Mouse (Mus musculus) gastrocnemius, postnatal 14 days (tissue): Measurements from ENCODE around the gene Hnrnpul1. TPM values are rescaled to one million over a fixed set of nuclear protein-coding genes. Genes with fewer than 3 reads are reported as not detected.

ENCODE experiments used
- DNase-seq: peaks from one replicate; pipeline ENCODE4 v3.0.0; 2021; ENCODE audit warnings: mixed read lengths
- intact Hi-C: fragments of 180-260 bp; cut with DNase I; formaldehyde crosslinking; loops from one replicate; pipeline ENCODE4 v1.15.1; 2025; ENCODE audit warnings: low total_unique reads
- total RNA-seq, 2 experiments: library from RNA; stranded (reverse); gene quantifications; 2 replicates each; pipeline ENCODE4 v1.2.3; 2021

Hnrnpul1 gene
- total RNA-seq, 2 experiments from 2014 or later, result 67.9 to 69.5 TPM

DNA sequence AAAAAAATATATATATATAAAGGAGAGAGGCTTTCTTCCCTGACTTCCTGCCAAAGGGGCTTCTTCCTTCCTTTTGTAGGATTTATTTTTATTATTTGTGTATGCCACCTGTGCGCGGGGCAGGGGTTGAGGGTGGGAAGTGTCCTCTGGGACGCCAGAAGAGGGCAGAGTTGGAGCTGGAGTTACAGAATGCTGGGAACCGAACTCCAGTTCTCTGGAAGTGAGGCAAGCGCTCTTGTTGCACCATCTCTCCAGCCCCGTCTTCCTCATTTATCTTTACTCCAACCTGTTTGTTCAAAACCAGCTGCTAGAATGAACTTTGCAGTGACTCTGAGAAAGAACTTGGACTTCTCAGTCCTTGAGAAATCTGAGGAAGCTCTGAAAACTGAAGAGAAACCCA is 74.6 kb downstream of the Hnrnpul1 start:
- DNase-seq, result no peak
- intact Hi-C loops, result no loop called here

- intact Hi-C loops, result no loop called here
Measured at GRCm38 (mm10) chr7:25677013-25677412, 77.5 kb downstream of the Hnrnpul1 start.

DNA sequence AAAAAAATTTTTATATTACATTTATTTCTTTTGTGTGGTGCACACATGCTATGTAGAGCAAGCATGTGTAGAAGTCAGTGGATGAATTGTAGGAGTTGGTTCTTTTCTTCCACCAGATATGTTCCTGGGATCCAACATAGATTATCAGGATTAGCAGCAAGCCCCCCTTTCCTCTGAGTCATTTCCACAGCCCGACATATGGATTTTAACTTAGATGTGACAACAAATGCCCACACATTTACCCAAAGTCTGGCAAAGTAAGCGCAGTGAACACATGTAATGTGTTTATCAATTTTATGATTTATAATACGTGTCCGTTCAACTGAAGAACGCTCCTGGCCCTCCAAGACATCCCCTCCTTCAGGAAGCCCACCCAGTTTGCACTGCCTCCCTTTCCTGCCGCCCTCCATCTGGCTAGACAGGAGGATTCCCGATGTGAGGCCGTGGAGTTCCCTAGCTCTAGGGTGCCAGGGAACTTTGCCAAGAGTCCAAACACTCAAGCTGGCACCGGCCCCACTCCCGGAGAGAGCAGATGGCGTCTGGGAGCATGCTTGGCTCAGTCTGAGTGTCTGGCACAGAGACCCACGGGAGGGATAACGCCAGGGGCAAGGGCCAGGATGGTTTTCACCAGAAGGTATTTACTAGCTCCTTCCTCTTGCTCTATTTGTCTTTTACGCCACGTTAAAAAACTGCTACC is 78.3 kb downstream of the Hnrnpul1 start:
- intact Hi-C loops, result no loop called here
- peak; percentile 81 for DNase-seq

More at GRCm38 (mm10) chr7:25677013-25677412, 77.5 kb downstream of the Hnrnpul1 start:
- no peak for DNase-seq

- intact Hi-C loops, result no loop called here
- DNase-seq, result no peak
Measured at GRCm38 (mm10) chr7:25675405-25675804, 79.2 kb downstream of the Hnrnpul1 start.

- DNase-seq, result no peak
- intact Hi-C loops, result no loop called here
Measured at GRCm38 (mm10) chr7:25674719-25675300, 79.7 kb downstream of the Hnrnpul1 start, which contains the start of gene Tmem91. Gene Tmem91 (minus strand): TSS chr7:25675166.

- no peak for DNase-seq
- intact Hi-C loops, result no loop called here
Measured at GRCm38 (mm10) chr7:25674297-25674696, 80.3 kb downstream of the Hnrnpul1 start.

- intact Hi-C loops, result no loop called here
- DNase-seq, result no peak
Measured at GRCm38 (mm10) chr7:25672442-25672841, 82.1 kb downstream of the Hnrnpul1 start.

- intact Hi-C loops, result no loop called here
- no peak for DNase-seq
Measured at GRCm38 (mm10) chr7:25671686-25672085, 82.9 kb downstream of the Hnrnpul1 start.

Other genes with a start within 250 kb of the Hnrnpul1 start
- under 1 TPM; 0.43 to 0.60 TPM for gene Ceacam2, start 214.9 kb downstream of the Hnrnpul1 start, total RNA-seq
- gene Erich4, start 138.9 kb downstream of the Hnrnpul1 start, total RNA-seq, result not detected
- 10 to 100 TPM; 24.2 to 31.3 TPM for gene Dmac2, start 135.3 kb downstream of the Hnrnpul1 start, total RNA-seq
- gene B3gnt8, start 128.1 kb downstream of the Hnrnpul1 start, total RNA-seq, result 1 to 10 TPM; 2.2 to 2.4 TPM
- gene Bckdha, start 95.8 kb downstream of the Hnrnpul1 start, total RNA-seq, result 10 to 100 TPM; 58.0 to 78.3 TPM
- gene Exosc5, start 95.6 kb downstream of the Hnrnpul1 start, total RNA-seq, result 10 to 100 TPM; 21.3 to 21.6 TPM
- gene Tmem91, start 79.6 kb downstream of the Hnrnpul1 start, total RNA-seq, result under 1 TPM in 1 of 2 experiments, not detected in 1; 0.35 TPM
- gene B9d2, start 74.0 kb downstream of the Hnrnpul1 start, total RNA-seq, result 10 to 100 TPM in 1 of 2 experiments, 1 to 10 TPM in 1; 9.7 to 11.3 TPM
- 10 to 100 TPM; 13.8 to 14.4 TPM for gene Tgfb1, start 67.8 kb downstream of the Hnrnpul1 start, total RNA-seq
- 10 to 100 TPM; 31.4 to 31.8 TPM for gene Ccdc97, start 35.7 kb downstream of the Hnrnpul1 start, total RNA-seq
- gene Axl, start 33.9 kb upstream of the Hnrnpul1 start, total RNA-seq, result 10 to 100 TPM; 68.6 to 82.2 TPM
- gene Cyp2s1, start 62.2 kb upstream of the Hnrnpul1 start, total RNA-seq, result under 1 TPM; 0.16 to 0.43 TPM
- not detected for gene Cyp2b10, start 142.9 kb upstream of the Hnrnpul1 start, total RNA-seq